Mouse (Mus musculus) ovary, postnatal 36 days (tissue): ENCODE results near the gene En1.

Experiments
- DNase-seq: peaks from one replicate; pipeline ENCODE4 v3.0.0; 2022; ENCODE audit warnings: low spot score, mixed read lengths

Gene En1

GRCm38 (mm10) chr1:120626930-120627621, 24.9 kb downstream of the En1 start:
- DNase-seq = no peak

GRCm38 (mm10) chr1:120627622-120628001, 25.4 kb downstream of the En1 start:
- DNase-seq = no peak

GRCm38 (mm10) chr1:120628821-120629220, 26.6 kb downstream of the En1 start:
- DNase-seq = no peak

- DNase-seq = no peak
Measured at GRCm38 (mm10) chr1:120643380-120643779, 41.2 kb downstream of the En1 start.

- no peak for DNase-seq
Measured at GRCm38 (mm10) chr1:120643848-120644711, 41.9 kb downstream of the En1 start.

- no peak for DNase-seq
Measured at GRCm38 (mm10) chr1:120644755-120645154, 42.5 kb downstream of the En1 start.

- DNase-seq = no peak
Measured at GRCm38 (mm10) chr1:120650068-120650467, 47.9 kb downstream of the En1 start.

- DNase-seq = no peak
Measured at GRCm38 (mm10) chr1:120651997-120652396, 49.8 kb downstream of the En1 start.

- no peak for DNase-seq
Measured at GRCm38 (mm10) chr1:120654950-120655396, 52.8 kb downstream of the En1 start.
